Mouse (Mus musculus) lung, adult 2 months (tissue): ENCODE measurements at regions not wholly inside any gene's neighbourhood (a gene's known extent, or its start where the extent isn't known, plus 50 kb on each side); places are given as distances from the start of the nearest gene placed in this dataset.
A peak's percentile ranks its signal among the peaks of the same experiment; 100 is the strongest.

Experiments used
- DNase-seq: peaks from one replicate; pipeline ENCODE4 v3.0.0; 2022
- H3K4me1 ChIP-seq: fragments of 200-500 bp; 2 replicates; pipeline ENCODE4 v1.6.1; 2011; ENCODE audit warnings: low read length; ENCODE audit not compliant: control insufficient read depth, insufficient read depth
- H3K4me3 ChIP-seq: fragments of 200-500 bp; replicated peaks from 2 replicates; pipeline ENCODE3; 2011; ENCODE audit warnings: low read depth, mild to moderate bottlenecking, control low read depth, low read length; ENCODE audit errors: extremely low read depth
- CTCF ChIP-seq: fragments of 200-500 bp; IDR thresholded peaks from 2 replicates; pipeline ENCODE4 v1.5.1; 2011; ENCODE audit warnings: mild to moderate bottlenecking, low read length, control low read depth; ENCODE audit not compliant: insufficient read depth
- POLR2A ChIP-seq: fragments of 200-500 bp; IDR thresholded peaks from 2 replicates; pipeline ENCODE4 v1.6.1; 2011; ENCODE audit warnings: low read depth, mild to moderate bottlenecking, control low read depth, low read length, borderline replicate concordance; ENCODE audit errors: extremely low read depth
- WGBS: fragments of 180-500 bp; shearing (Covaris S2); methylation state at CpG from one replicate; pipeline ENCODE4 v1.1.7; 2018; 5-methylcytosine and 5-hydroxymethylcytosine counted together

DNA sequence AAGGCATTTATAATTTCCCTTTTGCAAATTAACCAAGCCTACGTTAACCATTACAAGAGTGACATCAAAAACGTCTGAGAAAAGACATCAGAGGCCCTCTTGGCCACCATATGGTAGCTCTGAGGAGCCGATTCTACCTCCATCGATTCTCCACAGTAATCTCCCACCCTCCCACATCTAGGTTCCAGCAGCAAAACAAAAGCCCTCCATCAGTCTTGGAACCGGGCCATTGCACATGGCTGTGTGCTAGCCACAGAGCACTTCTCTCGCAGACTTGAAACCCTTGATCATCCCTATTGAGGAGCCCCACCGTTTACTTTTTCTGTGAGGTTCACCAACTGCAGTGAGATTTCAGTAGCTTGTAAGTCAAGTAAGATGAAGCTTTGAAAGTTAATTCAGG, 310.5 kb upstream of the Adamts9 start:
- TF ChIP-seq CTCF (no peak), POLR2A (no peak)
- Histone ChIP-seq H3K4me3 (no peak overlapping the region), H3K4me1 (peaks cover 8% of the 10 kb centered on the region)
- WGBS = 71% methylated on average over 7 of the region's 7 CpGs
- DNase-seq = no peak

GRCm38 (mm10) chr6:93248973-93249372, 305.7 kb upstream of the Adamts9 start:
- no peak for DNase-seq
- TF ChIP-seq CTCF = no peak
- no peak for TF ChIP-seq POLR2A
- no peak overlapping the region for H3K4me3 ChIP-seq
- peaks cover 6% of the 10 kb centered on the region for H3K4me1 ChIP-seq
- whole genome bisulfite sequencing = 93% methylated on average over 4 of the region's 4 CpGs

DNA sequence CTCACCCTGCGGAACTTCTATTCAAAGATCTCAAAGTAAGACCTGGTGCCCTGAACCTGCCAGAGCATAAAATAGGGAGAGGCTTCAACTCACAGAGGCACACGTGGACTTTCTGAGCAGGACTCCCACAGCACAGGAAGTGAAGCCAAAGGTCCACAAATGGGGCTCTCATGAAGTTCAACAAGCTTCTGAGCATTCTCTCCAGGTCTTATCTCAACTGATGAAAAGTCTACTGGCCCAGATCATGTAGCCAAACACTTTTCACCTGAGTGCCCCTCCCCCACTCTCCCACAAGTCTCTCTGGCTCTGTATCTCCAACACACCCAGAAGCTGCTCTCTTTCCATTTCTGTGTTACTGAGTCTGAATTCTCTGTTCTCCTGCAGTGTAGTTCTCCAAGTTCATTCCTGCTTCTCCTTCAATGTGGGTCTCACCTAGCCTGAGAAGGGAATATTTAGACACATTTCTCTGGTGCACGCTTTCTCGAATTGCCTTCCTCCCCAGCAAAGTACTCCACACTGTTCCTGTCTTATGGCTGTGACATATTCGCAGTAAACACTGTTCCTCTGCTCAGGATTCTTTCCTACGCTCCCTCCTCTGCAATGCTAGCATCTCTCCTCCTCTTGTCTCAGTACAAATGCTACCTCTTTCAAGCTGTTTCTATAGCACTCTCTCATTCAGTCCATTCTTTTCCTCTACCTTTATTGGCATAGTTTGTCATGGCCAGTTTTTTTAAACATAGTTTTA, 303.4 kb upstream of the Adamts9 start:
- 73% methylated on average over 6 of the region's 6 CpGs for WGBS
- no peak for TF ChIP-seq POLR2A
- DNase-seq = no peak

GRCm38 (mm10) chr6:93235550-93235949, 292.3 kb upstream of the Adamts9 start:
- TF ChIP-seq CTCF = no peak
- no peak for TF ChIP-seq POLR2A
- no peak for DNase-seq
- 70% methylated on average over 5 of the region's 5 CpGs for WGBS
- H3K4me1 ChIP-seq = peaks cover 15% of the 10 kb centered on the region
- H3K4me3 ChIP-seq = no peak overlapping the region

More for the DNA sequence above, 303.4 kb upstream of the Adamts9 start:
- Histone ChIP-seq H3K4me1 (peaks cover 6% of the 10 kb centered on the region), H3K4me3 (no peak overlapping the region)

DNA sequence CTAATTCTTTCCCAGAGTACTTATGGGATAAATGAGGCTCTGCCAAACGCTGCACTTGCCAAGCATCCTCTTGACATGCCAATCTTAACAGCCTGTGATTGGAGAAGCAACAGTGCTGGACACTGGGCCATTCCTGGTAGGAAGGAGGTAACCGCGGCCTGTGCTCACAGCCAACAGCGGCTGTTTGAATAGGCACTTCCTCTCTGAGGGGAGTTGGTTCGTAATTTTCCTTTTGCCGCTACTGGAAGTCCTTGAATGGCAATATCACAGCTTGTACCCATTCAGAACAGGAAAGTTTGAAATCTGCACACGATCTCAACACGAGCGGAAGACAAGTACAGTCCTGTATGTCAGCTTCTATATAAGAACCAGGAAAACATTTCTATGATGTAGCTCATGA, 289.3 kb upstream of the Adamts9 start:
- TF ChIP-seq POLR2A (no peak), CTCF (no peak)
- H3K4me3 ChIP-seq = no peak overlapping the region
- DNase-seq = peak; percentile 36
- H3K4me1 ChIP-seq = peaks cover 15% of the 10 kb centered on the region
- WGBS = 28% methylated on average over 9 of the region's 9 CpGs

- DNase-seq = no peak
Observed at GRCm38 (mm10) chr6:93230450-93230849, 287.2 kb upstream of the Adamts9 start.

DNA sequence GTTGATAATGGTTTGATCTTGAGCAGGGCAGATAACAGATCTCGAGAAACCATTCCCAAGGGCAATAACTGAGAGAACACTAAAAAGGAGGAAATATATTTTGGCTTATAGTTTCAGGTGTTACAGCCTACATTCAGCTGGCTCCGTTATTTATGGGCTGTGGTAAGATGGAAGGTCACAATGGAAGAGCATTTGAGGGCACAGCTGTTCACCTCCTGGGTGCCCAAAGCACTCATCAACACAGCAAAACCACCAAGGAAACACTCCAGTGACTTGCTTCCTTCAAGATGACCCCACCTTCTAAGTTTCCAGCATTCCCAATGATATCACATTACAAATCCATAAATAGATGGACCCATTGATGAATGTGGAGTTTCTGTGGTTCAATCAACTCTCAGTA, 286.0 kb upstream of the Adamts9 start:
- WGBS = 92% methylated on average over 2 of the region's 2 CpGs
- no peak for DNase-seq
- H3K4me1 ChIP-seq = peaks cover 12% of the 10 kb centered on the region
- no peak overlapping the region for H3K4me3 ChIP-seq
- no peak for TF ChIP-seq POLR2A
- no peak for TF ChIP-seq CTCF

More at GRCm38 (mm10) chr6:93230450-93230849, 287.2 kb upstream of the Adamts9 start:
- 69% methylated on average over 5 of the region's 5 CpGs for WGBS
- TF ChIP-seq POLR2A (no peak), CTCF (no peak)
- H3K4me3 ChIP-seq = no peak overlapping the region
- peaks cover 15% of the 10 kb centered on the region for H3K4me1 ChIP-seq

DNA sequence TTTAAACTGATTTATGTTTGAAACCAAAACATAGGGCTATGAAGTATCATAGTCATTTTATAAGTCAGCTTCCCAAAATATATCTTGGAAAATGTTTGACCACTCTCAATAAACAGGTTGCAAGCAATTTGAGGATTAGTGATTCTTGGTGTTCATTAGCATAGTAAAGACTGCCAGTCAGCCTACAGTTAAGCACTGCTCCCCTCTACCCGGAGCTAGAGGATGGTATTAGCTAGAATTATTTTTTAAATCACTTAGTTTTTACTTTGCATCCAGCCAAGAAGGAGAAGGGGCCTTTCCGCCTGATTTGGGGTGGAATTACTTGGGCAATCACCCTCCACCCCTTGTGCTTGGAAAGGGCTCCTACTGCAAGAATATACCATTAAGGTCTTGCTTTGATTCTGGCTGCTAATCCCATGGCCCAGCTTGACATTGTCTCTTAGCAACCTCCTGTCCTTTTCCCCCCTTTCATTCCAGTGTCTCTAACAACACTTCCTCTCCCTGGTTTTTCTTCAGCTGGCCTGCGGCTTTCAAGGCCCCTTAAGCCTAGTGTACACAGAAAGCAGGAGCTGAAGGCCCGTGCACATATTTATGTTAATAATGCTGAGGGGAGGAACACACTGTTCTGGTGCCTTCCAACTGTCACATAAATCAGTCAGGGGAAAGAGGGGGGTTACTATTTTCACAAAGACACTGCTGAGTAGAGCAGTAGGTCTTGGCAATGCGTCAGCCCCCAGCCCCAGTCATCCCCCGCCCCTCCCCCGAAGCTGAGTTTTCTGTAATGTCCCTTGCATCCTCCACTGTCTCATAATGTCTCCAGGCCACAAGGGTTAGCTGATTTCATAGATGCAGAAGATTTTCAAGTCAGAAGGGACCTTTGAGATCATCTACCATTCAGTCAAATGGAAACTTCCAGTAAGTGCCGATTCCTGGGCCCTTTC, 280.6 kb upstream of the Adamts9 start:
- Histone ChIP-seq H3K4me1 (peaks cover 3% of the 10 kb centered on the region; the same call in 1 of the 2 replicates), H3K4me3 (no peak overlapping the region)
- 34% methylated on average over 8 of the region's 8 CpGs for WGBS
- TF ChIP-seq POLR2A (no peak), CTCF (no peak)
- DNase-seq = no peak

DNA sequence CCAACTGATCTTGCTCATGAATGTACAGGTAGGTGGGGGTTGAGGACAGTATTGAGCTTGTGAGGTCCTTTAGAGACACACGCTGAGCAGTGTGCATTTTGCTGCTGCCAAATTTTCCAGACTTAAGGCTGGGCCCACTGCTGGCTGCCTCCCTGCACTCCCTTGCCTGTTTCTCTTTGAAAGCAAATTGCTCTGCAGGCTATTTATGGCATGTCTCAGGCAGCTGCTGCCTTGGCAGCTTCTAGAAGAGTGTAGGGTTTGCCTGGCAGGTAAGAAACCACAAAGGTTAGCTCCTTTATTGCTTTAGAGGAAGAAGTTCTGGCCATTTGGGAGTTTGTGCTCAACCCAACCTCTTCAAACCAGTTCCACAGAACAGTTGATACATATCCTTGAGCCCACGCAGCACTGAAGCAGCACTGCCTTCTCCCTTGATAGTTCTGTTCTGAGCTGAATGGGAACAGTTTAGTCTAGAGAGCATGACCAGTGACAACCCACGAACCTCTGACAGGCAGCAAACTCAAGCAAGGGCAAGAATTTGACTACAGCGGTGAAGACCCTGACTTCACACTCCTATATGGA, 274.8 kb upstream of the Adamts9 start:
- no peak for TF ChIP-seq CTCF
- TF ChIP-seq POLR2A = no peak
- Histone ChIP-seq H3K4me1 (no peaks in the 10 kb centered on the region), H3K4me3 (no peak overlapping the region)
- 78% methylated on average over 4 of the region's 4 CpGs for WGBS
- no peak for DNase-seq

GRCm38 (mm10) chr6:93200886-93201285, 257.6 kb upstream of the Adamts9 start:
- TF ChIP-seq POLR2A (no peak), CTCF (no peak)
- peaks cover 3% of the 10 kb centered on the region; the same call in 1 of the 2 replicates for H3K4me1 ChIP-seq
- WGBS = 51% methylated on average over 1 of the region's 1 CpGs
- H3K4me3 ChIP-seq = no peak overlapping the region
- DNase-seq = no peak
